Mouse (Mus musculus) brown adipose tissue, adult 24 weeks (tissue): Measurements from ENCODE around the gene Wtip. TPM values are rescaled to one million over a fixed set of nuclear protein-coding genes. Genes with fewer than 3 reads are reported as not detected.
"Not testable (repeated sequence)": the region's sequence is repeated elsewhere in the genome, so short reads cannot be mapped to it uniquely, and the experiment has no call there.

Experiments used
- H3K27ac ChIP-seq: fragments of 200-500 bp; replicated peaks from 2 replicates; pipeline ENCODE4 v1.5.1; 2012; ENCODE audit warnings: low read depth, mild to moderate bottlenecking, low read length
- H3K4me1 ChIP-seq: fragments of 200-500 bp; 2 replicates; pipeline ENCODE4 v1.6.1; 2012; ENCODE audit warnings: low read length, mixed read lengths; ENCODE audit not compliant: control insufficient read depth, insufficient read depth, insufficient read length
- H3K4me3 ChIP-seq: fragments of 200-500 bp; 2 replicates; pipeline ENCODE4 v1.5.1; 2012; ENCODE audit warnings: low read depth, mild to moderate bottlenecking, low read length, moderate library complexity; ENCODE audit not compliant: insufficient read depth
- polyA plus RNA-seq: library from polyadenylated mRNA; stranded (reverse); fragments of >200 nt; gene quantifications from 2 replicates; pipeline ENCODE4 v1.2.4, GENCODE M21; 2012; ENCODE audit not compliant: missing spikeins, insufficient read depth, insufficient read length

Gene Wtip
- polyA plus RNA-seq = 2.6 and 4.4 TPM in 2 replicates

DNA sequence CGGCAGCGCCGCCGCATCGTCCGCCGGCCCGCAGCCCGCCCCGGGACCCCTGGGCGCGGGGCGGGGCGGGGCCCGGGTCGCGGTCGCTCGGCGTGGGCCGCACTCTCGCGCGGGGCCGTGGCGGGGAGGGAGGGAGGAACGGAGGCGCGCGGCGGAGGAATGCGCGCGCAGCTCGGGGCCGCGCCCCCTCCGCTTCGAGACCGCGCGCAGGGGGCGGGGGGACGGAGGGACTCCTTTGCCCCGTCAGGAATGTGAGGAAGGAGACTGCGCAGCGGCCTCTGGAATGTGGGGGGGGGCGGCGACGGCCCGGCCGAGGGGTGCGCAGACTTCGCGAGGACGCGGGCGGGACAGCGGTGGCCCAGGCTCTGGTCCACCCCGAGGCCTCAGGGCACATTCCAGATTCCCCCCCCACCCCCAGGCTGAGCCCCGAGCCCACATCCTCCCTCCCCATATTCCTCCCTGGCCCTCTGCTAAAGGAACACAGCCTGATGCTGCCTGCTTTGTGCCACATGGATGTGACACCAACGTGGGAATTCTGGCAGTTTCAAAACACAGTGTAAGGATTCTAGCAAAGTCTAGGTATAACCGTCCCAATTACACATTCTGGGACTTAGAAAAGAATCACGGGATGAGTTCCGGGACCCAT lies at the start of gene Wtip:
Gene Wtip (minus strand): TSS at position 152 of the 646 bp plus-strand sequence.
- peak within 1 kb of the TSS; percentile 41; the same call in 1 of the 2 replicates for H3K27ac ChIP-seq
- peaks cover 2% of the 10 kb centered on the region; the same call in 1 of the 2 replicates for H3K4me1 ChIP-seq
- peak within 1 kb of the TSS; percentile 67 for H3K4me3 ChIP-seq

DNA sequence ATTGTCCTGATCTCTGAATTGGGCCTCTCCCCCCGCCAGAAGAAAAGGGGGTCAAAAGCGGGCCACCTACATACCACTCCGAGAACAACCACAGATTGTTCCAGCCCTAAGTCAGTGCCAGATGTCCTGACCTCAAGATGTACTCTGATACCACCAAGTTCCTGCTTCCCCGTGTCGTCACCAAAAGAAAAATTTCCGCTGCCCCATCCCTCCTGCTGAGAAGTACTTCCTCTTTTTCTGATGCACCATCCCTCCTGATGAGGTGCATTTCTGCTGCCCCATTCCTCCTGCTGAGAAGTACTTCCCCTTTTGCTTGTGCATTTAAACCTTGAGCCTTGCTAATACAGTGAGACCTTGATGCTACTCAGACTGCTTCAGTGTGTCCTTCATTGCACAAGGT lies 43.2 kb upstream of the Wtip start:
- not testable (repeated sequence) for H3K4me3 ChIP-seq, H3K27ac ChIP-seq, H3K4me1 ChIP-seq

DNA sequence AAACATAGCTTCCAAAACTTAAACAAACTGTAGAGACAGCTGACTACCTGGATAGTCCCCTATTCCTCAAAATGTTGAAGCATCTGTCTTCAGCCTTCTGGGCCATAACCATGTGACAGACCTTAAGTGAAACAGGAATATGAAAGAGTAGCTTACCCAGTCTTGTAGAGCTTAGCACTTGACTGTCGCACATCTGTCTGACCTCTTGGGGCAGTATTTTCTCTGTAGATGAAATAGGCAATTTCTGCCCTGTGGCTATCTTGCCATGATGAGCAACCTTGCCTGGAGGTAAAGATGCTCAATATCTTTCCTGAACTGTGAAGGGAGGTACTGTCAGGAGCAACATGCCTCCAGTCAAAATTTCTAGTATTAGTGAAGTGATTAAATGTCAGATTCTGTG lies 39.2 kb upstream of the Wtip start:
- no peak overlapping the region for H3K4me3 ChIP-seq
- no peak overlapping the region for H3K27ac ChIP-seq
- 0 out of 2 replicates have a peak, but pooled peaks cover 2% of the 10 kb centered on the region for H3K4me1 ChIP-seq

DNA sequence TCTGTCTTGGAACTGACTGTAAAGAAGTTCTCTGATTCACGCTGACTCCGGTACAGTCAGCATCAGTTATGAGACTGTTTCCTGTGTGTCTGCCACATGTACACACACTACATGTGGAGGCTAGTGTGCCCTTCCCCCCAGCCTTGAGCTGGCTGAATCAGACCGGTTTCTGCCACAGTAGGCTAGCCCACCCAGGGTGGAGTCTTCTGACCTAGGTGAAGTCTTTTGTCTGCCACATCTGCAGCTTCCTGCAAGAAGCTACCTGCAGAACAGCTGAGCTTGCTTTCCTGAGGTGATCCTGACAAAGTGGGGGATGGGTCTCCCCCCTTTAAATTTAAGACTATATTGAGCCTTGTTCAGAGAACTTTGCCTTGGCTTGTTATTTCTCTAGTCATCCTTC lies 36.4 kb upstream of the Wtip start, which contains the start of gene Uba2:
Gene Uba2 (minus strand): TSS at position 146 of the 400 bp plus-strand sequence.
- peak within 1 kb of the TSS; percentile 78 for H3K27ac ChIP-seq
- peak within 1 kb of the TSS; percentile 96 for H3K4me3 ChIP-seq
- H3K4me1 ChIP-seq = peaks cover 2% of the 10 kb centered on the region; the same call in 1 of the 2 replicates

DNA sequence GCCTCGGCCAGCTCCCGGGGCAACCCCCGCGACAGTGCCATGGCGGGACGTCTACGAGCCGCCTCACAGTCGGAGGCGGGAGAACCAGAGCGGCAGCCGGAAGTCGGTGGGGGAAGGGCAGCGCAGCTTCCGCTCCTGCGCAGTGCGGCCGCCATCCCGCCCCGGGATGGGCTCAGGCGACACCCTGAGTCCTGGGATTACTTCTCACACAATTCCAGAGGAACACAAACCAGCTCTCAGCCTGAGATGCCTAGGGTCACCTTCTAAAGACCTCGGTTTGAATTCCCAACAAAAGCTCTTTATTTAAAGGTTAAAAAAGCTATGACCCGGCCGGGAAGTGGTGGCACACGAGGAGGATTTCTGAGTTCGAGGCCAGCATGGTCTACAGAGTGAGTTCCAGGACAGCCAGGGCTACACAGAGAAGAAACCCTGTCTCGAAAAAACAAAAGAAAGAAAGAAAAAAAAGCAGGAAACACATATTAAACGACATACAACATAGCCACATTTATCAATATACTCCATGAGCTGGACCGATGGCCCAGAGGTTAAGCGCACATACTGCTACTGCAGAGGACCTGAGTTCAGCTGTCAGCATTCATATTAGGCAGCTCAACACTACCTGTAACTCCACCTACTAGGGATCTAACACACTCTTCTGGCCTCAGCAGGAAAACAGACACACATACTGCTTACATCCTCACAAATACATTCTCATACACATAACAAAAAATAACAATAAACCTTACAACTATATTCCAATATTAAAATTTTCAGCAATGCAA lies 35.6 kb upstream of the Wtip start:
- Histone ChIP-seq H3K4me1 (peaks cover 2% of the 10 kb centered on the region; the same call in 1 of the 2 replicates), H3K27ac (peak overlapping the region; percentile 80), H3K4me3 (peak overlapping the region; percentile 96)

DNA sequence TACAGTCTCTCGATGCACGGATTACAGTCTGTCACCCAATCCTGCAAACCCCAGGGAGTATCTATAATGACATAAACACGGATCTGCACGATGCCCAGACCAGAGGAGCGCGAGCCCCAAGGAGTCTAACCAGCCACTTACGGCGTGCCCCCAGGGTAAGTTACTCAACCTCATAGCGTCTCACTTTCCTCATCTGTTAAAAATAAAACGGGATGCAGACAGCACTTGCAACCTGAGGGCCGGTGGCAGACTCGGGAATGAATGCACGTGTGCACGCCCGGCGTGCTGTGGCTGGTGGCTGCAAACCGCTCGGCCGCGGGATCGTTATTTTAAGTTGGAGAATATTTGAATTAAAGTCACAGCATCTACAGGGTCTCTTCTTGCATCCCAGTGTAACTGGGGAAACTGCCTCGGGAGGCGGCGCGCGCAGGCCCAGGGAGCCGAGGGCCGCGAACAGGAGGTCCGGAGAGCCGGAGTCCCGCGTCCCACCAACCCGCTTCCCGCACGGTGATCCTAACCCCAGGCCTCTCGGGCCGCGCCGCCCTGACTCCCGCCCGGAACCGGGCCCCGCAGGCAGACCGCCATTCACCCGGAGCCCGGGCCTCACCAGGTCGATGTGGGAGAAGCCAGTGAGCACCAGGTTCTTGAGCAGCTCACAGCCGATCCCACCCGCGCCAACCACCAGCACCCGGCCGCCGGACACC lies 34.9 kb upstream of the Wtip start:
- Histone ChIP-seq H3K27ac (peak overlapping the region; percentile 80), H3K4me3 (peak overlapping the region; percentile 96), H3K4me1 (peaks cover 2% of the 10 kb centered on the region; the same call in 1 of the 2 replicates)

DNA sequence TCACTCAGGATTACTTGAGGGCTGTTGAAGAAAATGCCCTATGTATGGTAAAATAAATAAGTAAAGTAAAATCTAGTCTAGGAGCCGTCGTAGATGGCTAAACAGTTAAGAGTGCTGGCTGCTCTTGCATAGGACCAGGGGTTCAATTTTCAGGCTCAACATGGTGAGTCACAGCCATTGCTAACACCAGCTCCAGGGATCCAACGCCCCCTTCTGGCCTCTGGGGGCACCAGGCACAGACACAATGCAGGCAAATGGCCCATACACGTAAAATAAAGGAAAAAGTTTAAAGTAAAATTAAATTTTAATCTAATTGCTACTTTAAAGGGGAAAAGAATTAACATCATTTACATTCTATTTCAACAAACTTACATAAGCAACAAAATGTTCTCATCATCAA lies 33.8 kb upstream of the Wtip start:
- H3K4me1 ChIP-seq = peaks cover 2% of the 10 kb centered on the region; the same call in 1 of the 2 replicates
- H3K27ac ChIP-seq = no peak overlapping the region
- no peak overlapping the region for H3K4me3 ChIP-seq

DNA sequence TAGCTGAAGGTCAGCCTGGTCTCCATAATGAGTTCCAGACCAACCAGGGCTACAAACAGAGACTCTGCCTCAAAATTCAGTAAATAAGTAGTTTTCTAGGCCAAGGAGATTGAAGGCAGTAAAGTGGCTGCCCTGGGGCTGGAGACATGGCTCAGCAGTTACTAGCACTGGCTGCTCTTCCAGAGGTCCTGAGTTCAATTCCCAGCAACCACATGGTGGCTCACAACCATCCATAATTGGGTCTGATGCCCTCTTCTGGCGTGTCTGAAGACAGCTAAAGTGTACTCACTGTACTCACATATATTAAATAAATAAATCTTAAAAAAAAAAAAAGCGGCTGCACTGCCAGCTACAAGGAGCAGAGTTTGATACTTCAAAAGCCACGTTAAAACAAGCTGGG lies 32.9 kb upstream of the Wtip start:
- Histone ChIP-seq H3K4me1 (peaks cover 2% of the 10 kb centered on the region; the same call in 1 of the 2 replicates), H3K27ac (no peak overlapping the region), H3K4me3 (no peak overlapping the region)

DNA sequence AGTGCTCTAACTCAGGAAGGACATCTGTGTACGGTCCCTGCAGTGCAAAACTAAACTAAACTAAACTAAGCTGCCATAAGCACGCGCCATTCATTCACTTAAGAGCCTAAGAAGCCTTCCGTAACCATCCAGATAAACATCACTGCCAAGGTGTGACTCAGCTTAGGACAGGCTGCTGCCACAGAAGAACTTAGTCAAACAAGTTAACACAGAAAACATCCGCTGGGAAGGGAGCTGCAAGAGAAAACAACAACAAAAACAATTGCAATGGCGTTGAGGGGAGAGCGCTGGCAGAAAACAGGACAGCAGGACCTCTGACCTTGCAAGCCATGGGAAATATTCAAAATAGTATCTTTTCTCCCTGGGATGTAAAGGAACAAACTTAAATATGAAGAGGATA lies 31.6 kb upstream of the Wtip start:
- Histone ChIP-seq H3K4me3 (no peak overlapping the region), H3K4me1 (peaks cover 2% of the 10 kb centered on the region; the same call in 1 of the 2 replicates), H3K27ac (no peak overlapping the region)

DNA sequence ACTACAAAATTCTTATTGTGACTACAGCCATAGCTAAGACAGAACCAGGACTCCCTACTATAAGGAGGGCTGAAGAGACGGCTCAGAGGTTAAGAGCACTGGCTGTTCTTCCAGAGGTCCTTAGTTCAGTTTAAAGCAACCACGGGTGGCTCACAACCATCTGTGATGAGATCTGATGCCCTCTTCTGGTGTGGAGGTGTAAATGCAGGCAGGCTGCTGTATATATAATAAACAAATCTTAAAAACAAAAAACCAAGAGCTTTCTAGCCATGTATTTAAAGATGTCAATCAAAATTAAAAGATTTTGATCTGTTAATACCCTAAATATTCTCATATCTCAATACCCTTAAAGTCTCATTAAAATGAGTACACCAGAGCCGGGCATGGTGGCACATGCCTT lies 26.1 kb upstream of the Wtip start:
- Histone ChIP-seq H3K4me3 (no peak overlapping the region), H3K4me1 (no peaks in the 10 kb centered on the region; the same call in 1 of the 2 replicates), H3K27ac (no peak overlapping the region)

DNA sequence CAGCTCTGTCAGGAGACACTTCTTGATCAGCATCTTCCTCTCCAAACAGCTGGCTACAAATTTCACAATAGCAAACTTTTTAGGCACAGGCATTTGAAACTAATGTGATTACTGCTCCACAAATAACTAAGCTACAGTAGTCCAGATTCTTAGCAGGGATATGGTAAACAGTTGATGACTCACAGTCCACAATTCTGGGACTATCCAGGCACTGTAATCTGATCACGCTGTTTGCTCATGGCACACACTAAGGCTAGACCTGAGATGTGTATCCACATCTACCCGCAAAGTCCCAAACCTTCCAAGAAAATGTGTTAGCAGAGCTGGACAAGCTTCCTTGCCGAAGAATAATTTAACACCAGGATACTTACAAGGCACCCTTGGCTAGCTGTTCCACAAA lies 24.9 kb upstream of the Wtip start:
- no peak overlapping the region for H3K27ac ChIP-seq
- no peak overlapping the region for H3K4me3 ChIP-seq
- no peaks in the 10 kb centered on the region for H3K4me1 ChIP-seq

DNA sequence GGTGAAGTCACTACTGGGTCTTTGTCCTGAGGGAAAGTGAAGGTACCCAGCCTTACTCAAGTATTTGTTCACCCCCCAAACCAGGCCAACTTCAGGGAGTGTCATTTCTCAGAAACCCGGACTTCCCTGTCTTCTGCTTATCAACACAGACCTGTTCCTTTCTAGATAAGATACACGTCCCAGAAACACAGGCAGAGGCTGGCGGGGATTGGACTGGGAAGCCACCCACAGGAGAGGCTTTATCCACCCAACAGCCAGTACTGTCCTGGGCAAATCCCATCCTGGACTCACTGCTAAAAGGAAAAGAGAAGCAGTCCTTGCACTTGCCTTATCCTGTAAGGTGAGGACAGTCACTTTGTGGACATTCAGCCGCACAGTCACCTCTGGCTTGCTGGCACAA lies 14.1 kb upstream of the Wtip start:
- Histone ChIP-seq H3K4me3 (no peak overlapping the region), H3K4me1 (no peaks in the 10 kb centered on the region), H3K27ac (no peak overlapping the region)

DNA sequence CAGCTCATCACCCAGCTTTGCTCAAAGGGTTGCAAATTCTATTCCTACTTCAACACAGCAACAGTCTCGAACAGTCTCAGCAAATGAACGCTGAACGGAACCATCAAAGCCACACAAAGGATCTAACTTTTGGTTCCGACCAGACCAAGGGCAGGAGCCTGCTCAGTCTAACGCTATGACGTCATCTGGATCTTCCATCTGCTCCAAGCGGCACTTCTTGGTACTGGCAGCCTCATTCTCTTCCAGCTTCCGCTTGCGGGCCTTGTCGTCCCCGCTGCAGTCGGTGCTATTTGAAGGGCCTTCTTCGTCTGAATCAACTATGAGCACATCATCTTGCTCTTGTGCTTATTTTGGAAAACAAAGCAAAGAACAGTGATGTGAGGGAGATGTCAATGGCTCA lies 8.1 kb upstream of the Wtip start:
- Histone ChIP-seq H3K4me1 (no peaks in the 10 kb centered on the region), H3K4me3 (no peak overlapping the region), H3K27ac (no peak overlapping the region)

DNA sequence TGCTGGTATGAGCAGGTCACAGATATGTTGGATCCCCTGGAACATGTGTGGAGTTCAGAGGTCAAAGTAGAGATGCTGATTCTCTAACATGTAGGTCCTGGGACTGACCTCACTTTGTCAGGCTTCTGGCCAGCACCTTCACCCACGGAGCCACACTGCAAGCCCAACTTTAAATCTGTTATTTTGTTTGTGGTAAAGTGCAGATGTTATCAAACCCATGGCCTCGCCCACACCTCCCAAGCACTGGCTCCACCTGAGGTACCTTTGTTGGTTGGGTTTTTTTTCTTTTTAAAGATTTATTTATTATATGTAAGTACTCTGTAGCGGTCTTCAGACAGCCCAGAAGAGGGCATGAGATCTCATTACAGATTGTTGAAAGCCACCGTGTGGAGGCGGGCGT lies 6.4 kb upstream of the Wtip start:
- no peak overlapping the region for H3K27ac ChIP-seq
- no peak overlapping the region for H3K4me3 ChIP-seq
- H3K4me1 ChIP-seq = no peaks in the 10 kb centered on the region

DNA sequence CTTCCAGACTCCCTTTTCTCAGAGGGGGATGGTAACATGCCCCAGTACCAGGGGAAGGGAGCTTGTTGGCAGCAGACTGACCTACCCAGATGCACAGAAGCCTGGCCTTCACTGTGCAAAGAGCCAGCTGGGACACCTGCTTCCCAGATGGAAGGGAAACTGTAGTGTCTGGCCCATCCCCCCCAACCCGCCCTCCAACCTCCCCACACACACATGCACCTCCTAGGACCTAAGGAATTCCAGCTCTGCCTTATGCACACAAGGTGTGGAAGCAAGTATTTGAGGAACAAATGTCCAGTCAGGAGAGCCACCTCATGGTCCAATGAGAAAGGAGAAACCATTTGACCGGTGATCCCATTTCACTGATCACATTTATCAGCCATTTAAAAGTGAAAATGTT lies 1.3 kb upstream of the Wtip start:
- Histone ChIP-seq H3K4me1 (peaks cover 2% of the 10 kb centered on the region; the same call in 1 of the 2 replicates), H3K4me3 (no peak overlapping the region), H3K27ac (no peak overlapping the region)
